Mouse (Mus musculus): Measurements from ENCODE around the gene Naa15. TPM values are rescaled to one million over a fixed set of nuclear protein-coding genes. Genes with fewer than 3 reads are reported as not detected.
"Not testable (repeated sequence)": the region's sequence is repeated elsewhere in the genome, so short reads cannot be mapped to it uniquely, and the experiment has no call there.

The Naa15 gene
- polyA plus RNA-seq, 1 experiment from 2014 or later, result 45.9 TPM

DNA sequence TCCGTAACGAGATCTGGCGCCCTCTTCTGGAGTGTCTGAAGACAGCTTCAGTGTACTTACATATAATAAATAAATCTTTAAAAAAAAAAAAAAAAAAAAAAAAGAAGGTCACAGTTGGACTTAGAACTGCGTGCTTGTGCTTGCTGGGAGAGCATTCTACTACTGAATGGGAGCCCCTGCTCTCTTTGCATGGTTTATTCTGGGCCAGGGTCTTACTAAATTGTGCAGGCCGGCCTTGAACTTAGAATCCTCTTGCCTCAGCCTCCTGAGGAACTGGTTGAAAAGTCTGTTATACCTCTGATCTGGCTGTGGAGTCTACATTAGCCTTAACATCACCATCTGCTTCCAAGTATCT is 34.3 kb upstream of the Naa15 start:
- H3K9ac ChIP-seq, result no peak overlapping the region
- H3K27me3 ChIP-seq, result no peaks in the 10 kb centered on the region
- peaks cover 5% of the 10 kb centered on the region; the same call in 1 of the 2 replicates for H3K4me1 ChIP-seq (replicated peaks)
- H3K9me3 ChIP-seq, result no peaks in the 10 kb centered on the region
- no peak overlapping the region for H3K27ac ChIP-seq (replicated peaks)
- no peak for ATAC-seq (ENCODE audit: low FRiP score, low read depth)
- no peak overlapping the region for H3K4me3 ChIP-seq
- 62% methylated on average over 5 of the region's 5 CpGs for WGBS
- H3K36me3 ChIP-seq, result no peaks in the 10 kb centered on the region
- H3K4me2 ChIP-seq, result no peak overlapping the region

GRCm38 (mm10) chr3:51383409-51383808 is 31.5 kb upstream of the Naa15 start:
- H3K4me2 ChIP-seq, result no peak overlapping the region
- peaks cover under 1% of the 10 kb centered on the region; the same call in 1 of the 2 replicates for H3K4me1 ChIP-seq (replicated peaks)
- no peaks in the 10 kb centered on the region for H3K9me3 ChIP-seq
- ATAC-seq (ENCODE audit: low FRiP score, low read depth), result no peak
- H3K4me3 ChIP-seq, result no peak overlapping the region
- no peaks in the 10 kb centered on the region for H3K27me3 ChIP-seq
- no peaks in the 10 kb centered on the region for H3K36me3 ChIP-seq
- H3K27ac ChIP-seq (replicated peaks), result no peak overlapping the region
- 46% methylated on average over 12 of the region's 12 CpGs for WGBS
- H3K9ac ChIP-seq, result no peak overlapping the region

GRCm38 (mm10) chr3:51386441-51387133 is 28.4 kb upstream of the Naa15 start:
- H3K9me3 ChIP-seq, result no peaks in the 10 kb centered on the region
- H3K27ac ChIP-seq (replicated peaks), result no peak overlapping the region
- H3K36me3 ChIP-seq, result no peaks in the 10 kb centered on the region
- H3K4me1 ChIP-seq (replicated peaks), result peaks cover 7% of the 10 kb centered on the region; the same call in 1 of the 2 replicates
- WGBS, result 51% methylated on average over 12 of the region's 12 CpGs
- ATAC-seq (ENCODE audit: low FRiP score, low read depth), result no peak
- H3K4me2 ChIP-seq, result no peak overlapping the region
- no peaks in the 10 kb centered on the region for H3K27me3 ChIP-seq
- H3K9ac ChIP-seq, result no peak overlapping the region
- no peak overlapping the region for H3K4me3 ChIP-seq

GRCm38 (mm10) chr3:51387134-51387451 is 27.9 kb upstream of the Naa15 start:
- no peaks in the 10 kb centered on the region for H3K27me3 ChIP-seq
- H3K4me3 ChIP-seq, result no peak overlapping the region
- 80% methylated on average over 3 of the region's 3 CpGs for WGBS
- no peak for ATAC-seq (ENCODE audit: low FRiP score, low read depth)
- no peak overlapping the region for H3K4me2 ChIP-seq
- peaks cover 7% of the 10 kb centered on the region; the same call in 1 of the 2 replicates for H3K4me1 ChIP-seq (replicated peaks)
- H3K9ac ChIP-seq, result no peak overlapping the region
- H3K27ac ChIP-seq (replicated peaks), result no peak overlapping the region
- H3K9me3 ChIP-seq, result no peaks in the 10 kb centered on the region
- H3K36me3 ChIP-seq, result no peaks in the 10 kb centered on the region

- no peak for ATAC-seq (ENCODE audit: low FRiP score, low read depth)
- no peaks in the 10 kb centered on the region for H3K9me3 ChIP-seq
- no peak overlapping the region for H3K4me3 ChIP-seq
- no peaks in the 10 kb centered on the region for H3K36me3 ChIP-seq
- peaks cover 7% of the 10 kb centered on the region; the same call in 1 of the 2 replicates for H3K4me1 ChIP-seq (replicated peaks)
- H3K9ac ChIP-seq, result no peak overlapping the region
- H3K27ac ChIP-seq (replicated peaks), result no peak overlapping the region
- no peak overlapping the region for H3K4me2 ChIP-seq
- WGBS, result 48% methylated on average over 8 of the region's 8 CpGs
- no peaks in the 10 kb centered on the region for H3K27me3 ChIP-seq
Observed at GRCm38 (mm10) chr3:51387868-51388381, 27.0 kb upstream of the Naa15 start.

- WGBS, result 8% methylated on average over 13 of the region's 13 CpGs
- ATAC-seq (ENCODE audit: low FRiP score, low read depth), result no peak; the same call in 1 of the 2 replicates
- H3K36me3 ChIP-seq, result no peaks in the 10 kb centered on the region
- peak overlapping the region; percentile 20 for H3K4me3 ChIP-seq
- no peaks in the 10 kb centered on the region for H3K9me3 ChIP-seq
- no peaks in the 10 kb centered on the region for H3K27me3 ChIP-seq
- no peak overlapping the region for H3K27ac ChIP-seq (replicated peaks)
- peak overlapping the region; percentile 51 for H3K4me2 ChIP-seq
- peak overlapping the region; percentile 9; the same call in 1 of the 2 replicates for H3K9ac ChIP-seq
- peaks cover 7% of the 10 kb centered on the region; the same call in 1 of the 2 replicates for H3K4me1 ChIP-seq (replicated peaks)
Observed at GRCm38 (mm10) chr3:51388904-51389303, 26.0 kb upstream of the Naa15 start.

- Histone ChIP-seq H3K27me3 (peaks cover 12% of the 10 kb centered on the region), H3K9me3 (no peaks in the 10 kb centered on the region), H3K36me3 (no peaks in the 10 kb centered on the region), H3K4me2 (no peak overlapping the region), H3K4me1 (replicated peaks) (peaks cover 7% of the 10 kb centered on the region; the same call in 1 of the 2 replicates), H3K4me3 (no peak overlapping the region), H3K9ac (no peak overlapping the region), H3K27ac (replicated peaks) (no peak overlapping the region)
- 87% methylated on average over 5 of the region's 5 CpGs for WGBS
- ATAC-seq (ENCODE audit: low FRiP score, low read depth), result no peak
Observed at GRCm38 (mm10) chr3:51391095-51391494, 23.9 kb upstream of the Naa15 start.

- no peak overlapping the region for H3K4me2 ChIP-seq
- ATAC-seq (ENCODE audit: low FRiP score, low read depth), result no peak
- peaks cover 12% of the 10 kb centered on the region for H3K4me1 ChIP-seq (replicated peaks)
- no peak overlapping the region for H3K27ac ChIP-seq (replicated peaks)
- no peak overlapping the region for H3K9ac ChIP-seq
- 95% methylated on average over 5 of the region's 5 CpGs for WGBS
- H3K9me3 ChIP-seq, result no peaks in the 10 kb centered on the region
- H3K4me3 ChIP-seq, result no peak overlapping the region
- H3K36me3 ChIP-seq, result no peaks in the 10 kb centered on the region
- H3K27me3 ChIP-seq, result peaks cover 17% of the 10 kb centered on the region
Observed at GRCm38 (mm10) chr3:51391591-51391990, 23.4 kb upstream of the Naa15 start.

- not testable (repeated sequence) for H3K27ac ChIP-seq (replicated peaks); ATAC-seq (ENCODE audit: low FRiP score, low read depth)
- 96% methylated on average over 3 of the region's 3 CpGs for WGBS
Observed at GRCm38 (mm10) chr3:51393018-51393417, 21.9 kb upstream of the Naa15 start.

GRCm38 (mm10) chr3:51393651-51394050 is 21.3 kb upstream of the Naa15 start:
- WGBS, result 90% methylated on average over 2 of the region's 2 CpGs

More at GRCm38 (mm10) chr3:51393018-51393417, 21.9 kb upstream of the Naa15 start:
- H3K36me3 ChIP-seq, H3K4me3 ChIP-seq, H3K9ac ChIP-seq, H3K9me3 ChIP-seq, H3K4me2 ChIP-seq: not testable (repeated sequence)
- peaks cover 21% of the 10 kb centered on the region for H3K27me3 ChIP-seq
- peaks cover 16% of the 10 kb centered on the region for H3K4me1 ChIP-seq (replicated peaks)

DNA sequence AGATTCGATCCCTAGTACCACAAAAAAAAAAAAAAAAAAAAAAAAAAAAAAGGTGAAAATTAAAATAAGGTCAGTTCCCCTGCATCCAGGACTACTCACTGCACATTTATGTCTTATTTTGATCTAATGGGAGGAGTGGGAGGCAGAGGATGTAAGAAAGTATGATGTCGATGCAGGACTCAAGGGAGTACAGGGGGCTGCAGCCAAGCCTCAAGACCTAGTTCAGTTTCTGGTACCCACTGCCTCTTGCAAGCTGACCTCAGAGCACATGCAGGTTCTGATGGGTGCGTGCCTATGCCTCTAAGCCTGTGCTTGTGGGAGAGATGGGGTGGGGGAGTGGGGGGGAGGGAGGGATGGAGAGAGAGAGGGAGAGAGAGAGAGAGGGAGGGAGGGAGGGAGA is 20.1 kb upstream of the Naa15 start:
- H3K27ac ChIP-seq (replicated peaks), result no peak overlapping the region
- 80% methylated on average over 3 of the region's 3 CpGs for WGBS
- no peak overlapping the region for H3K4me2 ChIP-seq
- H3K4me1 ChIP-seq (replicated peaks), result peaks cover 9% of the 10 kb centered on the region
- H3K4me3 ChIP-seq, result no peak overlapping the region
- H3K9ac ChIP-seq, result no peak overlapping the region
- H3K36me3 ChIP-seq, result no peaks in the 10 kb centered on the region
- H3K9me3 ChIP-seq, result no peaks in the 10 kb centered on the region
- ATAC-seq (ENCODE audit: low FRiP score, low read depth), result no peak
- H3K27me3 ChIP-seq, result peaks cover 21% of the 10 kb centered on the region

More at GRCm38 (mm10) chr3:51393651-51394050, 21.3 kb upstream of the Naa15 start:
- Histone ChIP-seq H3K36me3 (no peaks in the 10 kb centered on the region), H3K4me3 (no peak overlapping the region), H3K27ac (replicated peaks) (no peak overlapping the region), H3K9ac (no peak overlapping the region), H3K4me2 (no peak overlapping the region), H3K27me3 (peaks cover 21% of the 10 kb centered on the region), H3K4me1 (replicated peaks) (peaks cover 15% of the 10 kb centered on the region), H3K9me3 (no peaks in the 10 kb centered on the region)
- no peak for ATAC-seq (ENCODE audit: low FRiP score, low read depth)

DNA sequence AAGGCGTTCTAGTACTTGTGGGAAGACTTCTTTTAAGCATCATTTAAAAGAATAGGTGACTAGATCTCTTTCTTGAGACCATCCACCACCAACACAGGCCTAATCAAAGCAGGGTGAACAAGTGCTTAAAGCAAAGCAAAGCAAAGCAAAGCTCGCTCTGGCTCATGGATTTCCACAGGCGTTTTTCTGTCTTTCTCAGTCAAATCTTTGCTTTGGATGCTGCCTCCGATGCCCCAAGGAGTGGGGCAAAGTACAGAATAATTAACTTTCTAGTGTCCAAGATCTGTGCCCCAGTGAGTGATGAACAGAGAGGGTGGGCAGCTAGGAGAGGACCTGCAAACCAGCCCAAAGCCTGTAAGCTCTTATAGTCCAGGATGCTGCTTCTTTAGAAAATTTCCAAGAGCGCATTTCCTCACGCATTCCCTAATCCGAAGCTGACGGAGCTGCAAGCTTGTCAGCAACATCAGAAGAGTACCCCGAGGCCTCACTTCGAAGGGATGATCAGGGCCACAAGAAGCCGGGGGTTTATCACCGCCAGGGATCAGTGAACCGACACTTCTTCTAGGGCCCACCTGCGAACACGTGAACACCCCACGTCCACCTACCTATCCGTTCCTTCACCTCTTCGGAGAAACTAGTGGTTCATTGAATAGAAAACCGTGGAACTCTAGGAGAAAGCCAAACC is 19.3 kb upstream of the Naa15 start:
- Histone ChIP-seq H3K9ac (no peak overlapping the region), H3K27ac (replicated peaks) (no peak overlapping the region), H3K4me1 (replicated peaks) (peaks cover 9% of the 10 kb centered on the region), H3K27me3 (peaks cover 21% of the 10 kb centered on the region), H3K4me3 (no peak overlapping the region), H3K4me2 (peak overlapping the region; percentile 87; the same call in 1 of the 2 replicates), H3K36me3 (no peaks in the 10 kb centered on the region), H3K9me3 (no peaks in the 10 kb centered on the region)
- no peak for ATAC-seq (ENCODE audit: low FRiP score, low read depth)
- WGBS, result 23% methylated on average over 19 of the region's 19 CpGs
